Mouse (Mus musculus) gastrocnemius, adult 2 months (tissue): ENCODE measurements around the gene Lgals2. TPM values are rescaled to one million over a fixed set of nuclear protein-coding genes. Genes with fewer than 3 reads are reported as not detected.

Experiments
- DNase-seq: peaks from one replicate; pipeline ENCODE4 v3.0.0; 2022
- H3K27ac ChIP-seq: fragments of 200-600 bp; 2 replicates; pipeline ENCODE4 v1.8.1; 2022; ENCODE audit warnings: mild to moderate bottlenecking
- H3K4me3 ChIP-seq: fragments of 200-600 bp; 2 replicates; pipeline ENCODE4 v1.8.1; 2022; ENCODE audit warnings: mild to moderate bottlenecking, moderate library complexity
- CTCF ChIP-seq: fragments of 200-600 bp; IDR thresholded peaks from 2 replicates; pipeline ENCODE4 v1.8.1; 2022; ENCODE audit warnings: antibody characterized with exemption, mild to moderate bottlenecking, moderate library complexity
- intact Hi-C: fragments of 180-260 bp; cut with DNase I; formaldehyde crosslinking; loops from one replicate; pipeline ENCODE4 v1.15.1; 2025
- long read RNA-seq, 2 experiments: library from polyadenylated mRNA; stranded (forward); transcript quantifications; one replicate each; pipeline ENCODE4 v2.0.0; 2021
- total RNA-seq, 2 experiments: library from RNA; stranded (reverse); gene quantifications; 2 replicates each; pipeline ENCODE4 v1.2.3; 2021

Gene Lgals2
- not detected for total RNA-seq
- long read RNA-seq, experiment 1, result 0 reads
- long read RNA-seq, experiment 2, result 0 reads

GRCm38 (mm10) chr15:78855303-78855965 is at the start of gene Lgals2:
TSS of gene Lgals2 (minus strand) at chr15:78855529.
- no peak within 1 kb of the TSS for H3K27ac ChIP-seq
- TF ChIP-seq CTCF, result no peak
- no peak for DNase-seq
- H3K4me3 ChIP-seq, result no peak within 1 kb of the TSS
- intact Hi-C loops, result loop anchor here (5.0 kb wide), 1 partner anchor 233 kb away; no protein-coding TSS in a partner anchor

- TF ChIP-seq CTCF, result peak; percentile 89
- intact Hi-C loops, result loop anchor here (5.0 kb wide), 1 partner anchor 39 kb away; no protein-coding TSS in a partner anchor
- Histone ChIP-seq H3K27ac (peak overlapping the region; percentile 71), H3K4me3 (no peak overlapping the region)
- DNase-seq, result peak; percentile 81
Observed at GRCm38 (mm10) chr15:78903243-78903642, 47.9 kb upstream of the Lgals2 start.

DNA sequence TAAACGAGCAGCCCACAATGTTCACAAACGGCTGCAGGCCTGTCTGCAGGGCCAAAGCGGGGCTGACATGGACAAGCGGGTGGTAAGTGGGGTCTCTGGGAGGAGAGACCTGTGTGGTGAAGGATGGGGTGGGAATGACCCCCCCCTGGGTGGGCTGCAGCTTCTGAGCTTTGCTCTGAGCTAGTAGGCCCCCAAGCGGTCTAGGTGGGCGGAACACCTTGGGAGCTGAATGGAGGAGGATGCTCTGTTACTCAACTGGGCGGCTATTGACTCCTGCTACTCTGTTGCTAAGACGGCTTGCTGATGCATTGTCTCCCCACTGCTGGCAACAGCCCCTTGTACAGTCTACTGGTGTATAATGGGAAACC is 46.1 kb upstream of the Lgals2 start:
- intact Hi-C loops, result loop anchor here (5.0 kb wide), 1 partner anchor 41 kb away; no protein-coding TSS in a partner anchor
- no peak for TF ChIP-seq CTCF
- Histone ChIP-seq H3K4me3 (peak overlapping the region; percentile 78; the same call in 1 of the 2 replicates), H3K27ac (0 out of 2 replicates have a peak overlapping the region, but pooled peaks have one; percentile 8)
- DNase-seq, result no peak

- intact Hi-C loops, result loop anchor here (5.0 kb wide), 1 partner anchor 41 kb away; no protein-coding TSS in a partner anchor
Observed at GRCm38 (mm10) chr15:78900585-78901421, 45.5 kb upstream of the Lgals2 start.

GRCm38 (mm10) chr15:78899740-78900584 is 44.6 kb upstream of the Lgals2 start, which contains the start of gene Sh3bp1:
TSS of gene Sh3bp1 (plus strand) at chr15:78899768.
- H3K27ac ChIP-seq, result peak within 1 kb of the TSS; percentile 78
- intact Hi-C loops, result loop anchor here (5.0 kb wide), 1 partner anchor 42 kb away; no protein-coding TSS in a partner anchor
- H3K4me3 ChIP-seq, result peak within 1 kb of the TSS; percentile 78
- DNase-seq, result peak; percentile 83
- TF ChIP-seq CTCF, result no peak

More at GRCm38 (mm10) chr15:78900585-78901421, 45.5 kb upstream of the Lgals2 start:
- Histone ChIP-seq H3K4me3 (peak overlapping the region; percentile 78), H3K27ac (peak overlapping the region; percentile 78)
- DNase-seq, result peak; percentile 48
- TF ChIP-seq CTCF, result no peak

DNA sequence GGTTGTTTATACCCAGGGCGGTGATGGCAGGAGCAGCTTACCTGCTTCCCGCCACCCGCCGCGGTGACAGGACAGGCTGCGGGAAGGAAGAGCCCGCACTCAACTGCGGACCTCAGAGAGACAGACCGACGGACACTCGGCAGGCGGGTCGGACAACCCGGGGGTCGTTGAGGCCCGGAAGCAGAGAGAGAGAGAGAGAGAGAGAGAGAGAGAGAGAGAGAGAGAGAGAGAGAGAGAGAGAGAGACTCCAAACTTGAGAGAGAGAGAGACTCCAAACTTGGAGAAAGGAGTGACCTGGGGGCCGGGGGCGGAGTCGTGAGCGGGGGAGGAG is 44.0 kb upstream of the Lgals2 start, which contains the start of gene Gm49510:
TSS of gene Gm49510 (plus strand) at position 259 of the 331 bp plus-strand sequence.
- Histone ChIP-seq H3K4me3 (peak within 1 kb of the TSS; percentile 78), H3K27ac (peak within 1 kb of the TSS; percentile 78)
- DNase-seq, result no peak
- intact Hi-C loops, result no loop called here
- no peak for TF ChIP-seq CTCF

DNA sequence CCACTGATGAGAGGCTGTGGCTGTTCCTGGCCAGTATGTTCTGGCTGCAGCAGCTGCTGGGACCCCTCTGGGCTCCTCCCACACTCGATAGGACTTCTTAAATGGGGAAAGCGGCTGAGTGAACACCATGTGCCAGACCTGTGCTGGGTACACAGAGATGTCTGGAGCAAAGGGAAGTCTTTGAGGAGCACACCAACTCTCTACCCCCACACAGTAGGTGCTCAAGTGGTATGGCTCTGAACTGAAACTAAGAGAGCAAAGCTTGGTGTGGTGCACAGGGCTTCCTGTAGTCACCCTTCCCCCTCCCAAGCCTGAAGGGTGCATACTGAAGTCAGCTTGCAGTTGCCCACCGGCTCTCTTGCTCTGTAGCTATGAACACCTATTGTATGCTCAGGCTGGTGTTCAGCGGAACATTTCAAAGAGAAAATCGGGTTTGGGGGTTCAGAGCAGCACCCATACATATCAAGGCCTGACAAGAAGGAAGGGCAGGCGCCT is 43.2 kb upstream of the Lgals2 start:
- intact Hi-C loops, result no loop called here
- Histone ChIP-seq H3K27ac (no peak overlapping the region; the same call in 1 of the 2 replicates), H3K4me3 (peak overlapping the region; percentile 78)
- DNase-seq, result no peak
- TF ChIP-seq CTCF, result no peak

DNA sequence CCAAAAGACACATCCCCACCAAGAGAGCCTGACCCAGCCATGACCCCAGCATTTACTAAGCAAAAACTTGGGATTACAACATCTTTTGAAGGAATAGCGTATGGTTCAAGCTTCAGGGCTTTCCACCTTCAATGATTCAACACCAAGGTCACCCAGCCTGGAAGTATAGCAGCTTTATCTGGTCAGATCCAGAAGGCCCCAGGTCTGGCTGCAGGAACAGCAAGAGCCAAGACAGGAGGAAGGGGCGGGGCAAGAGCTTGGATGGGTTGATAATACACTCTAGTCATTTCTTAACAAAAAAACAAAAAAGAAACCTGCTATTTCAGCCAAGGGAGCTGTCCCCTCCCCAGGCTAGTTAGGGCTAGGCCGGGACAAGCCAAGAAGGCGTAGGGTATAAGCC is 42.2 kb upstream of the Lgals2 start:
- no peak overlapping the region for H3K27ac ChIP-seq
- intact Hi-C loops, result no loop called here
- no peak for TF ChIP-seq CTCF
- no peak for DNase-seq
- no peak overlapping the region for H3K4me3 ChIP-seq

DNA sequence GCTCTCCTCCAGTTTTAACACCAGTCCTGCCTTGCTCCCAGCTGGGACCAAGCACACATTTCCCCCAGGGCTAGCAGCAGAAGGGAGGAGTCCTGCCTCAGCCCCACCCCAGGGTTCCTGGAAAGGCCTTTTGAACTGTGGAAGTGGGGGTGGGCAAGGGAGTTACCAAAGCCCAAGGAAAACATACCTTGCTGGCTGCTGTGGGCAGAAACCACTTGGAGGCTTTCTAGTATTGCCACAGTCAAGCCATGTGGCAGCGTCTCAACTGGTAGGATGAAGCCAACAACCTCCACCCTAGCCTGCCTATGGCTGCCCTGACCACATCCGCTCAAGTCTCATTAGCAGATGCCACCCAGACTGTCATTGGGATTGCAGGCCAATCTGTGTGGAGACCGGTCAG is 40.8 kb upstream of the Lgals2 start:
- H3K4me3 ChIP-seq, result no peak overlapping the region
- intact Hi-C loops, result no loop called here
- DNase-seq, result no peak
- no peak overlapping the region for H3K27ac ChIP-seq
- TF ChIP-seq CTCF, result no peak

DNA sequence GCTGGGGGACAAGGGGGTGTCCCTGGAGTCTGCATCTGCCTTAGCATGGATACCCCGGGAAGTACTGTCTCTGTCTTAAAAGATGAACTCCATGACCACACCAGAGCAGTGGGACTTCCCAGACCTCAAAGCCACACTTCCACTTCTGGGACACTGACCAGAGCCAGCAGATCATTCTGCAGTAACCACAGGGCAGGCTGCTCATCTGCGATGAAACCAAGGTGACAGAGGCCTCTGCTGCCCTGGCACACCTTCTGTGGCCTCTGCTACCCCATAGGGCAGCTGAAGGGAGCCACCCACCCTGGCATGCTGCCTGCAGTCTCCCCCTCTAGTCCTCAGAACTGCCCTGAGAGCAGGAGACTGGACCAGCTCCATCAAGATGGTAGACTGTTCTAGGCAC is 40.4 kb upstream of the Lgals2 start:
- Histone ChIP-seq H3K27ac (no peak overlapping the region), H3K4me3 (no peak overlapping the region)
- intact Hi-C loops, result no loop called here
- no peak for DNase-seq
- no peak for TF ChIP-seq CTCF

GRCm38 (mm10) chr15:78894726-78895125 is 39.4 kb upstream of the Lgals2 start:
- no peak for DNase-seq
- no peak overlapping the region for H3K27ac ChIP-seq
- H3K4me3 ChIP-seq, result no peak overlapping the region
- no peak for TF ChIP-seq CTCF
- intact Hi-C loops, result no loop called here

DNA sequence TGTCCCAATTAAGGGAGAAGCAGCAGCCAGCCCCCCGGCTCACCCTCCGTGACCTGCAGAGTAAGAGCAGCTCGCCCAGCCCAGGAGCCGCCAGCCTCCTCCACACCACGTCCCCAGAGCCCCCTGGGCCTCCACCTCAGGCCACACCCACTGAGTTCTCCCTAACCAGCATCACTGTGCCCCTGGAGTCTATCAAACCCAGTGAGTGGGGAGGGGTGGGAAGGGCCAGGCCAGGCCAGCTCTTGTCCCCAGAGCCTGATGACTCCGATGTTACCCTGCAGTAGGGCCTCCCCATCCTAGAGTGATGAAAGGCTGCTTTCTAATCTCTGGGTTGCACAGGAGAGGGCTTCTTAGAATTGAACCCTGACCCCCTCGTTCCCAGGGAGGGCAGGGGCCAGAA is 37.1 kb upstream of the Lgals2 start:
- DNase-seq, result no peak
- intact Hi-C loops, result no loop called here
- TF ChIP-seq CTCF, result no peak
- no peak overlapping the region for H3K4me3 ChIP-seq
- H3K27ac ChIP-seq, result no peak overlapping the region
